Mouse (Mus musculus) granulocyte monocyte progenitor cell, adult 5-6 weeks (primary cell): ENCODE measurements at regions not wholly inside any gene's neighbourhood (a gene's known extent, or its start where the extent isn't known, plus 50 kb on each side); places are given as distances from the start of the nearest gene placed in this dataset.

ENCODE experiments used
- ATAC-seq: replicated peaks from 2 replicates; pipeline ENCODE4 v1.8.0; 2016; ENCODE audit warnings: mild to moderate bottlenecking, moderate TSS enrichment, inconsistent platforms; ENCODE audit not compliant: poor library complexity, severe bottlenecking

GRCm38 (mm10) chr17:65193341-65193740 lies 347.2 kb downstream of the Tmem232 start:
- no peak for ATAC-seq

DNA sequence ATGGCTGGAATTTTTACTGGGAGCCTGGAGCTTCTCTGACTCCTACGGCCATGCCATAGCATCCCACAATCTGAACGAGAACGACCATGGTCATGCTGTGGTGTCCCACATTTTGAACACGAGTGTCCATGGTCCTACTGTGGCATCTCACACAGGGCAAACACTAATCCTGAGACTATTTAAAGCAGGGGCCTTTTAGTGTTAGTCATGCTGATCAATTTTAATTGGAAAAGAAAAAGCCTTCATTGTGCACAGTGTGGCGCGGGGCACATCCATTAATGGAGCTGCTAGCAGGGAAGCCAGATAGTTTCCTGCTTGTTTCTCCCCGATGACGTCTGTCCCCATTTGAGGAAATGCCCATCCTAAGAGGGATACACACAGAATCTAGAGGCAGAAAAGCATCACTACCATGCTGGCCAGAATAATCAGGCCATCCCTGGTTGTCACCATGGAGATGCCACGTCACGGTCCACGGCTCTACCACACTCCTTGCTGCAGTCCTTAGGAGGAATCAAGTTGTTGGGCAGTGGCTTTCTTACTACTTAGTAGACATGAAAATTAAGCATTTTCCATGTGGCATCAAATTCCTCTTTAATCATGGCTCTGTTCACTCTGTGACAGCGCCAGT lies 348.0 kb downstream of the Tmem232 start:
- no peak for ATAC-seq

GRCm38 (mm10) chr17:65190839-65191591 lies 349.6 kb downstream of the Tmem232 start:
- no peak for ATAC-seq

- no peak for ATAC-seq
These were observed 345.3 kb upstream of the 4930583I09Rik start for GRCm38 (mm10) chr17:65181164-65181563.

DNA sequence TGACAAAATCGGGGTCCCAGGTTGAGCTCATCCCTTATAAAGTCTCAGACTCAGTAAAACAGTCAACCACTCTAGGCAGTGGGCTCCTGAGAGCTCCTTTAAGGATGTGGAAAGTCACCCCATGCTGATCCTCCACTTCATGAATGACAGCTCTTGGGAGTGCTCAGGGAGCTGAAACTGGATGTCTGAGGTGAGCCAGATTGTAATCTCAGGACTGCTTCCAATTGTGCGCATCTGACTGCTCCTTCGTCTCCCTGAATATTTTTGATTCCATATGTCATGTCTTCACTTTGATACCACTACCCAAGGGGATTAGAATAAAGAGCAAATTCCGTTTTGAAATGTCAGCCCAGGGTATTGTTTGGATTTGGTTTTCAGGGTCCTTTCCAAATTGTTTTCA lies 339.9 kb upstream of the 4930583I09Rik start:
- no peak for ATAC-seq

GRCm38 (mm10) chr17:65174114-65174513 lies 338.2 kb upstream of the 4930583I09Rik start:
- no peak for ATAC-seq

DNA sequence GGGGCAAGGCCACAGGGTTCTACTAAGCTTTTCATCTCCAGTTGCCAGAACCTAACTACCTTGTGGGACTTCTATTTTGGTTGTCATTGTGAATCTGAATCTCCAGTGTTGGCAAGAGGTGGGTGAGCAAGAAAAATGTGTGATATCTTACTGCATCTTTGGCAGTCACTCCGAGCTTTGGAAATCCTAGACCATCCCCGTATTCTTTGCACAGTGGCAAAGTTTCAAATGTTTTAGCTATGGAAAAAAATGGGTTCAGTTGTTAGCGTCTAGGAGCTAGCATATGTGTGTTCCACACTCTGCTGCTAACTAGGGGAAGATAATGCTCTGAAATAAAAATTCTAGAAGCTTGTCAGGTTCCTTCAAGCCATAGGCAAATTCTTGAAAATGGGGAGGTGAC lies 337.4 kb upstream of the 4930583I09Rik start:
- ATAC-seq: no peak

DNA sequence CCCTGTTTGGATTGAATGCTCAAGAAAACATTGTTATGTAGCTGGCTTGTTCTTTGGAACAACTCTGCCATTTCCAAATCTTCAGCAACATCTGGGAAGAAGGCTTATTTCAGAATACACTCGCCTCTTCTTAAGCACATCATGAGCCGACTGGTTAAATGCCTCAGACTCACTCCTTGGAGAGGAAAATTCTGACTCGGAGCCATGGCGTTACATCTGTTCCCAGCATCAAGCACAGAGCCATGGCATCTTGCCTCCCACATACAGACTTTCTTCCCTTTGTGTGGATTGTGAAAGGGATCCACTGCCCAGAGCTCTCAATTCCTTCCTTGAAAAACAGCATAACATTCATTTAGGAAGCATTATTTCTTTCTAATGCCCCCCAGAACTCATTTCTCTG lies 334.8 kb upstream of the 4930583I09Rik start:
- ATAC-seq: no peak

DNA sequence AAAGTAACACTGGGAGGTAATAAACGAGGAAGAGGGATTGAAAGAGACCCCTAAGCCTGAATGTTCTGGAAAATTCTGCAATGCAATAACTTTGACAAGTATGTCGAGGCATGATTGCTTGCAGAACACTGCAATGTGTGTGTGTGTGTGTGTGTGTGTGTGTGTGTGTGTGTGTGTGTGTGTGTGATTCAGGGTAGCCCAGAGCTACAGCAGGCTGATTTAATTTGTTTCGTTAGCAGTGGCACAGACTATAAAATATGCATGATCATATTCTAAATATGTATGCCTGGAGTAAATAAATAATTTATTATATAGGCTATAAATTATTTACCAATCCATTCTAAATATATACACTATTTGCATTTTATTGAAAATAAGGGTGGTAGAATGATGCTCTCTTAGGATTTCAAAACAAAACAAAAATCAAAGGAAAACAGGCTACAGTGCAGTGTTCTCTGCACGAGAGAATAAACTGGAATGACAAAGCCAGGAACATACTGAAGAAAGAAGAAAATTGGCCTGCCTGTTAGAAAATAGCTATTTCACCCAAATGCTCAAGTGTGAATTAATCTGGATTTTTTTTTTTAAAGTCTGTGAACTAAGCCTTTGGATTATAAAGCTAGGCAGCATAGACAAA lies 334.2 kb upstream of the 4930583I09Rik start:
- no peak for ATAC-seq

DNA sequence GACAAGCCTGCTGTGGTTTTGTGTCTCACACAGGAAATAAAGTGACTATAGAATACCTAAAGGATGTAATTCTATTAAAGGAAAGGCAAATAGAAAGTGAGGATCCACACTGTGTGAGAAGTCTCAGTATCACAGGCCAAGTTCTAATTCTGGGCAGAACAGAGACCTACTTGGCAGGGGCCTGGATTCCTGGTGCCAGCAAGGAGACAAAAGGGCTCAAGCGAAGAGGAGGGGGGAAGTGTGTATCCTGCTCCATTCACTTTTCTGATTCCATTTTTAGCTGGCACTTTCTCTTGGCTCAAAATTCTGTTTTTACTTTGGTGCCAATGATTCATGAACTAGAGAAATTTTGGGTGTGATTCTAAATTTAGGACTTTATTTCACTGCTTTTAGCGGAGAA lies 310.5 kb upstream of the 4930583I09Rik start:
- ATAC-seq: no peak

DNA sequence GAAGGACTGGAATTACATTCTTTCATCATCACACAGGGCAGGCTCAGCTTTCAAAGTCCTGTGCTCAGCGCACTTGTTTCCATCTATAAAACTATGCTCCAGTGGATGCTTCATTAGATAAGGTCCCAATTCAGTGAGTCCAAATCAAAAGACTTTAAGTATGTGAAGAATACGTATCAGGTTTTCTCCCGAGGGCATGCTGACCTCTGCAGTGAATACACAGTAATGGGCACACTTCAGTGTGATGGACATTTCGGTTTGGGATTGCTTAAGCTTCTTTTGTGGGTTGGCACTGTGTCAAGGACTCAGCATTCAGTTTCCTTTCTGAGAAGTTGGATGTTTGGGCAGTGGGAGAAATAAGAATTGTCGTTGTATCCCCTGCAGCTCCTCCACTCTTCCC lies 278.8 kb upstream of the 4930583I09Rik start:
- no peak for ATAC-seq

- ATAC-seq: no peak
These were observed 277.2 kb upstream of the 4930583I09Rik start for GRCm38 (mm10) chr17:65113121-65113520.

DNA sequence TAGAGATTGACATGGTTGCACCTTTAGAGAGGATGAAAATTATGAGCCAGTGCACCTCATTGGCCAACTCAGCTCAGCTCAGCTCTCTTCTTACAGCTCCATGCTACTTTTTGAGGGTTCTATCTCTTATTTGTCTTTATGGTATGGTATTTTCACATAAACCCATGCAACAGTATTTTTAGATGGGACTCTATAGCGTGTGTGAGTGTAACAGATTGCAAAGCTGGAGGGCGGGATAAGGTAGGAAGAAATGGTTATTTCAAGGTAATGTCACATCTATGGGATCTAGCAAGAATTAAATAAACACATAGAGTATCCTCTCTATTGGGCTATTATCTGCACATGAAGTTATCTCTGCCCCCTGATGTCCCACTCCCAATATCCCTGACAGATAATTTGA lies 269.8 kb upstream of the 4930583I09Rik start:
- no peak for ATAC-seq

DNA sequence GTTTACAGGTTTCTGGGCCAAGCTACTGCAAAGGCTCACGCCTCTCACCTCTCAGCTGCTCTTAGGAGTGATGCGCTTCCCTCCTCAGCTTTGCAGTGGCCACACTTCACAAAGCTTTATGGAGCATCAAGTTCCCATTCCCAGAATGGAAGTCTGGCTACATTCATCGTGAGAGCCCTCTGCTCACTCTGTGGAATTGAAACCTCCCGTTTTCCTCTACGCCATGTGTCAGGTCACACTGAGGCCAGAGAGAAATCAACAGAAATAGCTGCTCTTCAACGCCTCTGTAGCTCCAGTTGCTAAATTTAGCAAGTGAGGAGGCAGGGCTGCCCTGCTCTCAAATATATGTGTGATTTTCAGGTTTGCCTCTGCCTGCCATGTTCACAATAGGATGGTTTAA lies 265.3 kb upstream of the 4930583I09Rik start:
- ATAC-seq: no peak

DNA sequence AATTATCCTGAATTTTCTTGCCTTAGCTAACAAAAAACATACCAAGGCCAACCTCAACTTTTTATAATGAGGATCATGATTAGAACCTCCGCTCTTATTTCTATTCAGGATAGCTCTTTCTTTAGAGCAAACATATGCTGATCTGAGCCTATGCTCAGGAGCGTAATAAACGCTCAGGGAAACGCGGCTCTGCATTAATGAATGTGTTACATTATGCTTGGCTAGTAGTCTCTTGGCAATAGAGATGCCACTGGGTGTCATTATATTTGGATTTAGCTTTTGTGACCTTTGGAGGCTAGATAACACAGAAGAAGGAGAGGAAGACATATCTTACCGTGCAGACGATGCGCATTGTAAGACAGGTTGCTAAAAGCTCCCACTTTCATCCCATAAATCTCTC lies 246.4 kb upstream of the 4930583I09Rik start:
- ATAC-seq: no peak

DNA sequence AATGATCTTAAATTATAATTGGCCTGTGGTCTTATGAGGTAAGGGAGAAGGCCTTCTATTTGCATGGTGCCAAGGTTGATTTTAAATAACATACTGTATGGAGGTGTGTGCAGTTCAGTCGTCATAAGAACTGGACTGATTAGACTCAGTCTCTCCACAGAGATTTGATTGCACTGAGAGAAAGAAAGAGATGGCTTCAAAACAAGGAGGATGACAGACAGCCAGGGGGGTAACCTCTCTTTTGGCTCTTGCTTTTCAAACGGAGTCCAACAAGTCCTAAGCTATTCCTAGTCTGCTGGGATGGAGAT lies 245.9 kb upstream of the 4930583I09Rik start:
- no peak for ATAC-seq

DNA sequence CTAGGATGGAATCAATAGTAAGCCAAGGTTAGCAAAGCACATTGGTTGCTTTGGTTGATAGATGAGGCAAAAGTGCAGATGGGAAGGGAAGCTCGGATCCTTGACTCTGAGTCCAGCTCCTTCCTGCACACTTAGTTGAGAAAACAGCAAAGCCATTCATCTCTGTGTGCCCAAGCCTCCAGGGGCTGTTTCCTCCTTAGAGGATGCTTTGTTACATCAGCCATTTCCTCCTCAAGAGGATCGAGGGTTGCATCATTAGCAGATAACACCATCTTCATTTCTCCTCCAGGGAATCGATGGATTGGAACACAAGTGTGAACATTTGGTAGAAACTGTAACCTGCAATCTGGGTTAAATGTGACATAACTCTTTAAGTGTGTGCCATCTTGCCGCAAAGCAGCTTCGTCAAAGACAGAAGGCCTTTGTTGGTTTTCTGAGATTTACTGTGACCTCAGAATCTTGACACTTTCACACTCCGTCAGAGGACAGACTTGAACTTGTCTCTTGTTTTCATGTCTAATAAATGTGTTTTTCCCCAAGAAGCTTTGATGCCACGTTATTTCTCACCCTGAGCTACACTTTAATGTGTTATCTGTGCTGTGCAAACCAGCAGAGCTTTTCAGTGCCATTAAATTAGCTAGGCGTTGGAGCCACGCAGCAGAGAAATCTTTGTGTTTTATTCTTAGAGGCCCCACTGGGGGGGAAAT lies 245.4 kb upstream of the 4930583I09Rik start:
- ATAC-seq: no peak

GRCm38 (mm10) chr17:65074878-65075277 lies 239.0 kb upstream of the 4930583I09Rik start:
- ATAC-seq: no peak

- no peak for ATAC-seq
These were observed 235.2 kb upstream of the 4930583I09Rik start for GRCm38 (mm10) chr17:65071114-65071513.

DNA sequence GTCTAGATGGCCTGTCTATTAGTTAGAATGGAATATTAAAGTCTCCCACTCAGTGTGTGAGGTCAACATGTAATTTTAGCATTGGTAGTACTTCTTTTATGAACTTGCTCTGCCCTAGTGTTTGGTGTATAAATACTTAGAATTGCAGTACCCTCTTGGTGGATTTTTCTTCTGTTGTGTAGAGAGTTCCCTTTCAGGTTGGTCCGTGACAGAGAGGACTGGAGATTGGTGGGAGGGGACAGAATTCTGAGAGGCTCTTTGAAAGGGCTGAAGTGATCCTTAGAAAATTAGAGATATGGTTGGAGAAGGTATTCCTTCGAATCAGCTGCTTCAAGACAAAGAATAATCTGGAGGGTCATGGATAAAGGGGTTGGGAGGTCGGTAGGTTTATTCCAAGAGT lies 230.3 kb upstream of the 4930583I09Rik start:
- ATAC-seq: no peak

GRCm38 (mm10) chr17:65056059-65056458 lies 220.2 kb upstream of the 4930583I09Rik start:
- ATAC-seq: no peak
